Mouse (Mus musculus) MEL (cell line): Measurements from ENCODE around the gene Tnn. TPM values are rescaled to one million over a fixed set of nuclear protein-coding genes. Genes with fewer than 3 reads are reported as not detected.

Experiments
- DNase-seq: peaks from one replicate; pipeline ENCODE4 v3.0.0; 2011; ENCODE audit warnings: low read depth, low spot score
- H3K27ac ChIP-seq: 2 replicates; pipeline ENCODE4 v1.5.1; 2012; ENCODE audit warnings: low read depth, mild to moderate bottlenecking, control low read depth, low read length, moderate library complexity; ENCODE audit not compliant: control insufficient read depth
- H3K27me3 ChIP-seq, 2 experiments: fragments of 150-350 bp in 1 of 2; sonication (generic) in 1 of 2; 2 replicates each; pipeline ENCODE4 v1.6.1; 2012; ENCODE audit warnings: low read length in 2 of 2, mild to moderate bottlenecking in 2 of 2, improper control_type of control experiment in 1 of 2, moderate library complexity in 1 of 2; ENCODE audit not compliant: insufficient read depth in 2 of 2, control insufficient read depth in 1 of 2
- H3K36me3 ChIP-seq, 2 experiments: 2 replicates each; pipeline ENCODE4 v1.6.1; 2012 to 2014; ENCODE audit warnings: low read length in 2 of 2, improper control_type of control experiment in 1 of 2, inconsistent platforms in 1 of 2, mild to moderate bottlenecking in 1 of 2; ENCODE audit not compliant: insufficient read depth in 2 of 2, control insufficient read depth in 1 of 2
- H3K4me1 ChIP-seq, 2 experiments: fragments of 150-350 bp in 1 of 2; sonication (generic) in 1 of 2; 2 replicates each; pipeline ENCODE4 v1.6.1; 2012; ENCODE audit warnings: low read length in 2 of 2, improper control_type of control experiment in 1 of 2, mild to moderate bottlenecking in 1 of 2; ENCODE audit not compliant: insufficient read depth in 2 of 2, control insufficient read depth in 1 of 2
- H3K4me3 ChIP-seq, 2 experiments: fragments of 150-350 bp in 1 of 2; sonication (generic) in 1 of 2; 2 replicates each; pipeline ENCODE4 v1.5.1; 2012; ENCODE audit warnings: low read depth in 2 of 2, low read length in 2 of 2, mild to moderate bottlenecking in 2 of 2, moderate library complexity in 2 of 2, control low read depth in 1 of 2, improper control_type of control experiment in 1 of 2; ENCODE audit not compliant: control insufficient read depth in 1 of 2, insufficient read depth in 1 of 2
- H3K79me2 ChIP-seq: 2 replicates; pipeline ENCODE4 v1.6.1; 2012; ENCODE audit warnings: mild to moderate bottlenecking, low read length, moderate library complexity; ENCODE audit not compliant: control insufficient read depth, poor library complexity, insufficient read depth
- H3K9ac ChIP-seq: 2 replicates; pipeline ENCODE4 v1.6.1; 2012; ENCODE audit warnings: low read depth, mild to moderate bottlenecking, control low read depth, low read length, moderate library complexity; ENCODE audit not compliant: control insufficient read depth, poor library complexity, severe bottlenecking
- H3K9me3 ChIP-seq: fragments of 150-350 bp; sonication (generic); replicated peaks from 2 replicates; pipeline ENCODE4 v1.6.1; 2012; ENCODE audit warnings: mild to moderate bottlenecking, low read length, improper control_type of control experiment, moderate library complexity; ENCODE audit not compliant: insufficient read depth
- CHD1 ChIP-seq: IDR thresholded peaks from 2 replicates; pipeline ENCODE4 v1.6.1; 2012; ENCODE audit warnings: low read depth, mild to moderate bottlenecking, inconsistent platforms, low read length, improper control_type of control experiment
- CTCF ChIP-seq, 3 experiments: IDR thresholded peaks in 2 of 3; conservative IDR thresholded peaks in 1 of 3; 2 replicates each; pipeline ENCODE4 v1.5.1; 2011 to 2012; ENCODE audit warnings: low read length in 3 of 3, low read depth in 2 of 3, mild to moderate bottlenecking in 2 of 3, improper control_type of control experiment in 1 of 3, inconsistent platforms in 1 of 3, mixed read lengths in 1 of 3, moderate library complexity in 1 of 3; ENCODE audit not compliant: control insufficient read depth in 1 of 3, insufficient read depth in 1 of 3, poor library complexity in 1 of 3, severe bottlenecking in 1 of 3
- ELF1 ChIP-seq: IDR thresholded peaks from 2 replicates; pipeline ENCODE4 v1.6.1; 2014; ENCODE audit warnings: low read depth, mild to moderate bottlenecking, inconsistent platforms, low read length, improper control_type of control experiment, moderate library complexity
- ETS1 ChIP-seq: IDR thresholded peaks from 2 replicates; pipeline ENCODE4 v1.6.1; 2012; ENCODE audit warnings: low read depth, mild to moderate bottlenecking, inconsistent platforms, low read length, improper control_type of control experiment, moderate library complexity
- GABPA ChIP-seq: IDR thresholded peaks from 2 replicates; pipeline ENCODE4 v1.6.1; 2012; ENCODE audit warnings: low read depth, mild to moderate bottlenecking, inconsistent platforms, low read length, improper control_type of control experiment, moderate library complexity
- GATA1 ChIP-seq: IDR thresholded peaks from 2 replicates; pipeline ENCODE4 v1.6.1; 2011; ENCODE audit warnings: low read depth, low read length, improper control_type of control experiment
- JUND ChIP-seq: IDR thresholded peaks from 2 replicates; pipeline ENCODE4 v1.6.1; 2011; ENCODE audit warnings: low read depth, mild to moderate bottlenecking, improper control_type of control experiment, low read length
- MAFK ChIP-seq: IDR thresholded peaks from 2 replicates; pipeline ENCODE4 v1.6.1; 2011; ENCODE audit warnings: low read depth, mild to moderate bottlenecking, low read length, improper control_type of control experiment, borderline replicate concordance
- MAZ ChIP-seq: IDR thresholded peaks from 2 replicates; pipeline ENCODE4 v1.6.1; 2012; ENCODE audit warnings: low read depth, mild to moderate bottlenecking, inconsistent platforms, low read length, improper control_type of control experiment
- MEF2A ChIP-seq: IDR thresholded peaks from 2 replicates; pipeline ENCODE4 v1.6.1; 2014; ENCODE audit warnings: low read depth, mild to moderate bottlenecking, inconsistent platforms, low read length, improper control_type of control experiment; ENCODE audit not compliant: poor library complexity, insufficient replicate concordance, severe bottlenecking; ENCODE audit errors: extremely low read depth
- MYB ChIP-seq: IDR thresholded peaks from 2 replicates; pipeline ENCODE4 v1.6.1; 2011; ENCODE audit warnings: mild to moderate bottlenecking, low read depth, low read length, improper control_type of control experiment
- POLR2AphosphoS5 ChIP-seq: IDR thresholded peaks from 2 replicates; pipeline ENCODE4 v1.6.1; 2012; ENCODE audit warnings: low read depth, borderline replicate concordance, mild to moderate bottlenecking, inconsistent platforms, low read length, moderate library complexity, mixed read lengths
- SMC3 ChIP-seq: IDR thresholded peaks from 2 replicates; pipeline ENCODE4 v1.6.1; 2011; ENCODE audit warnings: low read depth, low read length, improper control_type of control experiment
- UBTF ChIP-seq: IDR thresholded peaks from 2 replicates; pipeline ENCODE4 v1.6.1; 2012; ENCODE audit warnings: low read depth, mild to moderate bottlenecking, inconsistent platforms, low read length, improper control_type of control experiment, moderate library complexity, borderline replicate concordance; ENCODE audit not compliant: insufficient read depth
- ZC3H11A ChIP-seq: IDR thresholded peaks from 2 replicates; pipeline ENCODE4 v1.6.1; 2012; ENCODE audit warnings: low read depth, mild to moderate bottlenecking, inconsistent platforms, low read length, improper control_type of control experiment
- ZMIZ1 ChIP-seq: IDR thresholded peaks from 2 replicates; pipeline ENCODE4 v1.6.1; 2012; ENCODE audit warnings: low read depth, mild to moderate bottlenecking, inconsistent platforms, low read length, improper control_type of control experiment, moderate library complexity
- polyA plus RNA-seq, 2 experiments: library from polyadenylated mRNA; stranded (reverse) in 1 of 2; unstranded in 1 of 2; fragments of >175 nt in 1 of 2; fragments of >200 nt in 1 of 2; gene quantifications; 2 replicates each; pipeline versions ENCODE4 v1.2.1 to v1.2.4; 2012; ENCODE audit warnings: low replicate concordance in 2 of 2, low read depth in 1 of 2; ENCODE audit not compliant: insufficient read length in 2 of 2, insufficient read depth in 1 of 2, missing spikeins in 1 of 2
- total RNA-seq: library from RNA; depleted of rRNA; stranded (reverse); fragments of 300-350 nt; gene quantifications from 2 replicates; pipeline ENCODE4 v1.2.3, GENCODE M21; 2012

Gene Tnn
- total and polyA plus RNA-seq, 3 experiments = not detected

GRCm38 (mm10) chr1:160041264-160041775, 112.1 kb downstream of the Tnn start:
- Histone ChIP-seq H3K27me3 (no peaks in the 10 kb centered on the region), H3K4me1 (no peaks in the 10 kb centered on the region), H3K4me3 (no peak overlapping the region), H3K27ac (no peak overlapping the region), H3K36me3 (no peaks in the 10 kb centered on the region), H3K9ac (no peak overlapping the region), H3K9me3 (no peaks in the 10 kb centered on the region), H3K79me2 (no peaks in the 10 kb centered on the region)
- TF ChIP-seq UBTF = no peak
- TF ChIP-seq SMC3 = no peak
- TF ChIP-seq ETS1 = no peak
- TF ChIP-seq GATA1 = no peak
- TF ChIP-seq MEF2A = no peak
- TF ChIP-seq GABPA = no peak
- TF ChIP-seq MYB = no peak
- TF ChIP-seq ZMIZ1 = no peak
- no peak for TF ChIP-seq POLR2AphosphoS5
- no peak for DNase-seq

- no peaks in the 10 kb centered on the region for H3K79me2 ChIP-seq
- no peak overlapping the region for H3K27ac ChIP-seq
- no peak for DNase-seq
- no peak for TF ChIP-seq ZC3H11A
- TF ChIP-seq POLR2AphosphoS5 = no peak
- no peak for TF ChIP-seq MAZ
- TF ChIP-seq ELF1 = no peak
- TF ChIP-seq MAFK = no peak
- TF ChIP-seq JUND = no peak
- no peak for TF ChIP-seq GABPA
- TF ChIP-seq CTCF (IDR thresholded peaks at IDR 0.05 in 2 of 3, conservative IDR thresholded peaks at IDR 0.05 in 1 of 3; ENCODE audit: control insufficient read depth in 1 of 3, insufficient read depth in 1 of 3, low read depth in 2 of 3, low read length in 3 of 3, poor library complexity in 1 of 3, severe bottlenecking in 1 of 3) = no peak
- no peak for TF ChIP-seq CHD1
- no peak for TF ChIP-seq GATA1
- H3K36me3 ChIP-seq = no peaks in the 10 kb centered on the region
- no peak overlapping the region for H3K9ac ChIP-seq
- no peak overlapping the region for H3K4me3 ChIP-seq
- H3K9me3 ChIP-seq = no peaks in the 10 kb centered on the region
- H3K4me1 ChIP-seq = no peaks in the 10 kb centered on the region
- H3K27me3 ChIP-seq = no peaks in the 10 kb centered on the region
Observed at GRCm38 (mm10) chr1:160039951-160040645, 113.3 kb downstream of the Tnn start.
